Mouse (Mus musculus) megakaryocyte, adult 5-6 weeks (primary cell): ENCODE data around the gene Ncoa6. TPM values are rescaled to one million over a fixed set of nuclear protein-coding genes. Genes with fewer than 3 reads are reported as not detected.

Experiments
- ATAC-seq: 2 replicates; pipeline ENCODE4 v1.8.0; 2016; ENCODE audit warnings: mild to moderate bottlenecking, inconsistent platforms; ENCODE audit not compliant: poor library complexity, severe bottlenecking
- total RNA-seq, 2 experiments: library from RNA; stranded (forward) in 1 of 2; stranded (reverse) in 1 of 2; fragments of 153-499, 151-499 nt in 1 of 2; fragments of 221-1000, 200-1000 nt in 1 of 2; gene quantifications; 2 replicates each; pipeline versions ENCODE4 v1.2.3 to v1.2.4; 2015 to 2017

Gene Ncoa6
- total RNA-seq, 2 experiments from 2014 or later = 16.7 to 65.1 TPM

GRCm38 (mm10) chr2:155443446-155443845 lies 30.2 kb downstream of the Ncoa6 start:
- no peak for ATAC-seq

DNA sequence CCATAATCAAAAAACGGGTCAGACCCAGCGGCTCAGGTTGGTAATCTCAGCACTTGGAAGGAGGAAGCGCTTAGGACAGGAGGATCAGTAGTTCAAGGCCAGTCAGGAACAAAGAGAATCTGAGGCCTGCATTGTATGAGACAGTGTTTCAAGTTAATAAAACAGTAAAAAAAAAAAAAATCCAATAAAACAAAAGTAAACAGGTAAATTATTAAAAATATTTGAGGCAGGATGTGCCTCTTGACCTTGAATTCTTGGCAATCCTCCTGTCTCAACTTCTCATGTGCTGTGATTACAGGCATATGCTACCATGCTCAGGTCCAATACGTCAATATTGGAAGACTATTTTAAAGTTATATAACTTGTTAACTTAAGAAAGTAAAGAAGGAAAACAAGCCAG lies 30.8 kb downstream of the Ncoa6 start:
- no peak for ATAC-seq

DNA sequence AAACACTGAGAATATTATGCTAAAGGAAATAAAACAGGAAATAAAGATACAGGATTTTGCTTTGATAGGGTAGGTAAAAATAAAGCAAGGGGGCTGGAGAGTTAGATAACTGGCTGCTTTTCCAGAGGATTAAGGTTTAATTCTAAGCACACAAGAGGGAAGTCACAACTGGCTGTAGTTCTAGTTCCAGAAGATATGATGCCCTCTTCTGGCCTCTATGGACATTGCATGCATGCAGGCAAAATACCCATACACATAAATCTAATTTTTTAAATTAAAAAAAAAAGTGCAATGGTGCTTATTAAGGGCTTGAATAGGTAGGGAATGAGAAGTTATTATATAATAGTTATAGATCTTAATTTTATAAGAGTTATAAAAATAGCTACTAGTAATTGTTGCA lies 37.2 kb downstream of the Ncoa6 start:
- ATAC-seq = 0 out of 2 replicates have a peak, but pooled peaks have one; percentile 30

DNA sequence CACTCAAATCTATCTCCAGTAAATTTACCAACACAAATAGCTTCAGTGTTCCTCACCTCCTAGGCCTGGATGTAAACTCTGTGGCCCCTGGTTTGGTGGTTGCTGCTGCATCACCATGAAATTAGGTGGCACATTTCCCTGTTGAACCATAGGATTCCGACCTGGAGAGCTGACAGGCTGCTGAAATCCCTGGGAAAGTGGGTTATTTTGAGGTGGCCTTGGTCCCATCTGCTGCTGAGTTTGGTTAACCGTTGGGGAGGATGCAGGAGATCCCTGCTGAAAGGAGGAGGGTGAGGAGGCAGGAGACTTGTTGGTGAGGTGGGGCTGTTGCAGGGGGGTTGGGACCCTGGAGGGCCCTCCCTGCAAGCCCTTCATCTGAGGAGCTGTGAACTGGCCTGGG lies 52.8 kb downstream of the Ncoa6 start:
- no peak for ATAC-seq

- ATAC-seq = peak; percentile 96
Observed at GRCm38 (mm10) chr2:155404635-155405034, 69.1 kb downstream of the Ncoa6 start.

GRCm38 (mm10) chr2:155401926-155402325 lies 71.8 kb downstream of the Ncoa6 start:
- no peak for ATAC-seq

DNA sequence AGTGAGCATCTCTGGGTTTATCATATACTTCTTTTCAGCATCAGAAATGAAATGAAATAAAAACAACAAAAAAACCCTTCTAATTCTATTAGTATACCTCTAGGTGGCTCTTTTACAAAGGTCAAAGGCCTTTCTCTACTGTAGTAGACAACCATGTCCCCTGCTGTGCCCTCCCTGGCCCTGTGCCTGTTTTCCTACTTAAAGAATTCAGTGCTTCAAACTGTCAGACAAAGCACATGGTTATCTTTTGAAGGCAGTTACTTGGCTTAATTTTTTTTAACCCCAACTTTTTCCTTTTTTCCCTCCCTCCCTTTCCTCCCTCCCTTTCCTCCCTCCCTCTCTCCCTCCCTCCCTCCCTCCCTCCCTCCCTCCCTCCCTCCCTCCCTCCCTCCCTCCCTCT lies 73.4 kb downstream of the Ncoa6 start:
- ATAC-seq = no peak

DNA sequence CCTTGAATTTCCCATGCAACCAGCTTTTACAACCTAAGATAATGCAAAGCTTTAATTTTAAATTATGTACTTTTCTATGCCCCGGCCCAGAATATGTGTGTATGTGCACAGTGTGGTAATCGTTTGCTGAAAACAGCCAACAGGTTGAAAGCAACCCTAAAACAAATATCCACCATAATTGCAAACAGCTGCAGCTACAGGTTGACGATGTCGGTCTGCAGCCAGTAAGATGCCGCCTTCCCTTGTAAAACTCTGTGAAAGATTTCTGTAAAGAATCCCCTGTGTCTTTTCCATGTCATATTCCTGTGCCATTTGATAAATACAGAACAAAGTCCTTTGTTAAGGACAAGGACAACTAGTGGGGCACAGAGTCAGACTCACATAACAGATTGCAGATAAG lies 79.1 kb downstream of the Ncoa6 start:
- ATAC-seq = no peak

GRCm38 (mm10) chr2:155388573-155388972 lies 85.1 kb downstream of the Ncoa6 start:
- ATAC-seq = no peak

GRCm38 (mm10) chr2:155387052-155387451 lies 86.6 kb downstream of the Ncoa6 start:
- ATAC-seq = no peak

DNA sequence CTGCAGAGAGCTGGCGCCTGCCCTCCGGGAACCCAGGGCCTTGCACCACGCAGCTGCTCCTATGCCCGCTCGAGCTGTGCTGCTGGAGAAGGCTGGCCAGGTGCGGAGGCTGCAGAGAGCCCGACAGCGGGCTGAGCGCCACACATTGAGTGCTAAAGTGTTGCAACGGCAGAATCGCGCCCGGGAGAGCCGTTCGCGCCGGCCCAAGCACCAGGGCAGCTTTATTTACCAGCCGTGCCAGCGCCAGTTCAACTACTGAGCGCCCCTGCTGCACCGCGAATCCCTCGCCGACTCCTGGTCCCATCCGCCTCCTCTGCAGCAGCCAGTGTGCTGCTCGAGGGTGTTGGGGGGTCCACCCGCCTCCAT lies 87.2 kb downstream of the Ncoa6 start:
- no peak for ATAC-seq

- no peak for ATAC-seq
Observed at GRCm38 (mm10) chr2:155385731-155386533, 87.8 kb downstream of the Ncoa6 start.

GRCm38 (mm10) chr2:155385090-155385489 lies 88.6 kb downstream of the Ncoa6 start:
- peak; percentile 58 for ATAC-seq

GRCm38 (mm10) chr2:155382791-155383438 lies 90.8 kb downstream of the Ncoa6 start:
- ATAC-seq = no peak

- ATAC-seq = no peak
Observed at GRCm38 (mm10) chr2:155382332-155382700, 91.4 kb downstream of the Ncoa6 start.

- ATAC-seq = peak; percentile 83
Observed at GRCm38 (mm10) chr2:155381643-155382331, 91.9 kb downstream of the Ncoa6 start.

DNA sequence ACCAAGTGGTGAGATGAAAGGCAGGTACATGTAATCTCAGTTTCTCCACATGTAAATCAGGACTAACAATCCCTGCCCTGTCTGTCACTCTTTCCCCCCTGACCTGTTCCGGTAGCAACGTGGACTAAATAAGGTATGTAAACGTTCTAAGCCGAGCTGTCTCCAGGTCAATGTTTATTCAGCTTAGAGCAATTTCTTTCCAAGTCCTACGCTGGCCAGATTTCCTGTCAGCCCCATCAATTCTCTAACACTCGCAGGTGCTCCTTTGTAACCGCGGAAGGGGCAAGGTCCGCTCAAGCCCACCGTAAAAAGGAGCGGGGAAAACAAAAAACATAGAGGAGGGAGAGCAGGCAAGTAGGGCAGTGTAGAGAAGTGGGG lies 92.6 kb downstream of the Ncoa6 start:
- no peak for ATAC-seq

DNA sequence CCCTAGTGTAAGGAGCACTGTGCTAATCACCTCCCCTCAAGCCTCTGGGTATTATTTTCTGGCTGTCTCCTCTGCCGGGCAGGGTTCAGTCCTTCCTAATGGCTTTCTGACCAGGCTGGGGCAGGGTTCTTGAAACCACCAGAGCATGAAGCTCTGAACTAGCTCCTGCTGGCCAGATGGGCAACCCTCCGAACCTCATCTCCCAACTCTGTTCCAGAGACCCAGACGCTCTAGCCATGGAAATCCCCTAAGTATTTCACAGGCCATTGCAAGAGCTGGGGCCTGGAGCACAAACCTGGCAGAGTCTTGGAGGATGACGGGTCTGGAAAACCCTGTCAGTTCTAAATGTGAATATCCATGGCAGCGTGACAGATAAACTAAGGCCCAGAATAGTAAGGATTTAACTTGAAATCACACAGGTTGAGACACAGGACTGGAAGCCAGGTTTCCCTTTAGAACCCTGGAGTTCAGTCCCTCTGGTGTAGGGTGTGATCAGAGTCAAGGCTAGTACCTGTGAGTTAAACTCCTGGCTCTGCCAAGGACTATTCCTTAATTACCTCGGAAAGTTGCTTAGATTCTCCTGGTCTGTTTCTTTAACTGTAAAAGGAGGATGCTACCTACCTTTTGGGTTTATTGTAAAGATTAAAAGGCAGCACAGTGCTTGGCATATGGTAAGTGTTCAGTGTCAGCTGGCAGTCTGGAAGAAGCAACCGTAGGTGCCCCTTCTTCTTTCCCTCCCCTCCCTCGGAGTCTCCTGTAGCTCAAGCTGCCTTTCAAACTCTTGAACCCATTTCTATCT lies 93.2 kb downstream of the Ncoa6 start, which contains the start of gene Trp53inp2:
Gene Trp53inp2, plus strand, starts transcription at position 799 of the 799 bp plus-strand sequence.
- ATAC-seq = no peak

GRCm38 (mm10) chr2:155376191-155376590 lies 97.5 kb downstream of the Ncoa6 start:
- no peak for ATAC-seq

GRCm38 (mm10) chr2:155374521-155374920 lies 99.2 kb downstream of the Ncoa6 start:
- ATAC-seq = no peak

GRCm38 (mm10) chr2:155373886-155374285 lies 99.8 kb downstream of the Ncoa6 start:
- ATAC-seq = no peak
